Mouse (Mus musculus) forebrain, postnatal 0 days (tissue): ENCODE measurements around the gene Adam12. TPM values are rescaled to one million over a fixed set of nuclear protein-coding genes. Genes with fewer than 3 reads are reported as not detected.

Source experiments
- ATAC-seq: fragments of 200-750 bp; cut with Nextera tagmentation; 2 replicates; pipeline ENCODE4 v1.8.0; 2017; ENCODE audit warnings: mild to moderate bottlenecking, moderate library complexity
- DNase-seq: peaks from one replicate; pipeline ENCODE4 v3.0.0-alpha.2; 2015
- H3K27ac ChIP-seq: fragments of 300-500 bp; sonication (generic); 2 replicates; pipeline ENCODE4 v1.5.1; 2014; ENCODE audit warnings: low read depth, mild to moderate bottlenecking, antibody characterized with exemption, low read length, moderate library complexity, mixed read lengths
- H3K27me3 ChIP-seq: fragments of 300-500 bp; sonication (generic); 2 replicates; pipeline ENCODE4 v1.6.1; 2014; ENCODE audit warnings: mild to moderate bottlenecking, low read length, mixed read lengths; ENCODE audit not compliant: insufficient read depth
- H3K36me3 ChIP-seq: fragments of 300-500 bp; sonication (generic); 2 replicates; pipeline ENCODE4 v1.6.1; 2014; ENCODE audit warnings: mild to moderate bottlenecking, moderate library complexity; ENCODE audit not compliant: insufficient read depth
- H3K4me1 ChIP-seq: fragments of 300-500 bp; sonication (generic); 2 replicates; pipeline ENCODE4 v1.6.1; 2014; ENCODE audit warnings: antibody characterized with exemption; ENCODE audit not compliant: insufficient read depth
- H3K4me2 ChIP-seq: fragments of 300-500 bp; sonication (generic); 2 replicates; pipeline ENCODE4 v1.6.1; 2014; ENCODE audit warnings: low read depth, mild to moderate bottlenecking, moderate library complexity
- H3K4me3 ChIP-seq: fragments of 300-500 bp; sonication (generic); 2 replicates; pipeline ENCODE4 v1.5.1; 2014; ENCODE audit warnings: low read depth, low read length, mixed read lengths
- H3K9ac ChIP-seq: fragments of 300-500 bp; sonication (generic); 2 replicates; pipeline ENCODE4 v1.6.1; 2014; ENCODE audit warnings: mild to moderate bottlenecking
- H3K9me3 ChIP-seq: fragments of 300-500 bp; sonication (generic); 2 replicates; pipeline ENCODE4 v1.6.1; 2016; ENCODE audit warnings: low read length
- CTCF ChIP-seq: sonication (generic); IDR thresholded peaks from 2 replicates; pipeline ENCODE4 v1.5.1; 2016; ENCODE audit warnings: antibody characterized with exemption, control low read depth, low read depth
- WGBS: fragments of 180-500 bp; shearing (Covaris S2); extraction: QIAGEN DNeasy Blood & Tissue Kit; methylation state at CpG from one replicate; pipeline ENCODE4 v1.1.7; 2014; 5-methylcytosine and 5-hydroxymethylcytosine counted together
- polyA plus RNA-seq: library from polyadenylated mRNA; unstranded; fragments of >200 nt; fragmentation: Nextera tagmentation; extraction: Ambion mirVana; gene quantifications from 2 replicates; pipeline ENCODE4 v1.2.1, GENCODE M21; 2015
- total RNA-seq: library from RNA; depleted of rRNA; stranded (reverse); fragments of >200 nt; gene quantifications from 2 replicates; pipeline ENCODE4 v1.2.3, GENCODE M21; 2014

The Adam12 gene
- total and polyA plus RNA-seq, 2 experiments from 2014 or later, result 1.9 to 13.3 TPM

DNA sequence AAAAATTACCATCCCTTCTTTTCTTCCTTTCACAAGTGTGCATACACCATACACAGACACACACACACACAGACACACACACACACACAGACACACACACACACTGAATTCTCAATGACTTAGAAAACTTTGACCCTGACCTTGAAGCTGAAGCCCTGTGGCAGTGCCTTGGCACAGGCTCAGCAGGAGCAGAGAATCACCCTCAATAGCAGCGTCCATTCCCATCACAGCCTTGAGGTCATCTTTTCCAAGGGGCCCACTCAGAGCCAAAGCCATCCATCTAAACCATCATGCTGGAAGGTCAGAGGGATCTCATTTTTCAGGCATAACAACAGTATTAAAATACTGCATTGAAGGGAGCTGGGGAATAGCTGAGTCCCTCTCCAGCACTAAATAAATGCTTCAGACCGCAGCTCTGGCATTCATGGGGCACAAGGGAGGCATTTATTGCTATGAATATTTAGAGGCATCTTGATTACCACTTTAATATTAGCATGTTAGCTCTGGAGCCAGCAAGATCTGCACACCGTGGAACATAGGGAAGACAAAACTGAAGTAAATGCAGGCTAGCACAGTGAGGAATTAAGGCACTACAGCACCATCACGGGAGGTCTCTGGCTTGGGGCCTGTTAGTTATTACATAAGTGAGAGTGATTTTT is 92.5 kb downstream of the Adam12 start:
- no peaks in the 10 kb centered on the region for H3K4me1 ChIP-seq
- TF ChIP-seq CTCF, result no peak
- no peaks in the 10 kb centered on the region for H3K27me3 ChIP-seq
- DNase-seq (no peak), ATAC-seq (no peak)
- no peak overlapping the region for H3K4me2 ChIP-seq
- H3K9me3 ChIP-seq, result no peaks in the 10 kb centered on the region
- H3K36me3 ChIP-seq, result no peaks in the 10 kb centered on the region
- no peak overlapping the region for H3K4me3 ChIP-seq
- H3K27ac ChIP-seq, result no peak overlapping the region
- no peak overlapping the region for H3K9ac ChIP-seq
- WGBS, result 66% methylated on average over 4 of the region's 4 CpGs

DNA sequence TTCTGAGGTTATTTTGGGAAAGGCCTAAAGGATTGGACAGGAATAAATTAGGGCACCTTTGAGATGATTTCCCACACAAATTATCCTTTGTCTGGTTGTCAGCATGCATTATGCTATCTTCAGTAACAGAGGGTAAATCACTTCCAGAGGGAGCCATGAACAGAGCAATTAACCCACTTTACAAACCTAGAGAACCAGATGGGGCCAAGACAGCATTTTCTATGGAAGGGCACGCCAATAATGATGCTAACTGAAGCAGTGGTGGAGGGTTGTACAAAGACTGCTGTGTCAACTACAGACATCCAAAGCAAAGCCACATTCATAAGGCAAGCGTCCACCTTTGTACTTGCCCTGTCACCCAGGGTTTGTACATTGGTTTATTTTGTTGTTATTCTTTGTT is 99.6 kb downstream of the Adam12 start:
- Histone ChIP-seq H3K9me3 (no peaks in the 10 kb centered on the region), H3K4me3 (no peak overlapping the region), H3K27ac (no peak overlapping the region), H3K36me3 (no peaks in the 10 kb centered on the region), H3K4me2 (no peak overlapping the region), H3K9ac (no peak overlapping the region), H3K4me1 (peaks cover 9% of the 10 kb centered on the region; the same call in 1 of the 2 replicates), H3K27me3 (no peaks in the 10 kb centered on the region)
- TF ChIP-seq CTCF, result no peak
- WGBS, result 23% methylated on average over 2 of the region's 2 CpGs
- ATAC-seq (no peak), DNase-seq (no peak)

DNA sequence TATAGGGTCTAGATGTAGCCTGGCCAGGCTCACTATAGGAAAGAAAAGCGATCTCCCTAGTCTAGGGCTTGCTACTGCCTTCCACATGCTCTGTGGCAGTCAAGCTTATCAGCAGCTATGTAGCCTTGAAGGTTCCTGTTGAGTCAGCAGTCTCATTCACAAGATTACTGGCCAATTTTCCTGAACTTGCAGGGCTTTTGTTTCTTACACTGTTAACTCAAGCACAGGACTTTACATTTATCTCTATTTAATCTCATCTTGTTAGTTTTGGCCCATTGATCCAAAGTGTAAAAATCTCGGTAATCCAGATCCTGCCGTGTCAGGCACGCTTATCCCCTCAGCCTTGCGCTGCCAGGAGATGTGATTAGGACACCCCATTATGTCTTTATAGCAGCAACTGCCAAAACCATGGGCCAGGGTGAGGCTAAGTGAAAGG is 103.8 kb downstream of the Adam12 start:
- Histone ChIP-seq H3K9ac (no peak overlapping the region), H3K9me3 (no peaks in the 10 kb centered on the region), H3K27ac (no peak overlapping the region), H3K4me2 (no peak overlapping the region), H3K36me3 (no peaks in the 10 kb centered on the region), H3K4me1 (peaks cover 9% of the 10 kb centered on the region; the same call in 1 of the 2 replicates), H3K27me3 (no peaks in the 10 kb centered on the region), H3K4me3 (no peak overlapping the region)
- WGBS, result 66% methylated on average over 5 of the region's 5 CpGs
- ATAC-seq (no peak), DNase-seq (no peak)
- TF ChIP-seq CTCF, result no peak

DNA sequence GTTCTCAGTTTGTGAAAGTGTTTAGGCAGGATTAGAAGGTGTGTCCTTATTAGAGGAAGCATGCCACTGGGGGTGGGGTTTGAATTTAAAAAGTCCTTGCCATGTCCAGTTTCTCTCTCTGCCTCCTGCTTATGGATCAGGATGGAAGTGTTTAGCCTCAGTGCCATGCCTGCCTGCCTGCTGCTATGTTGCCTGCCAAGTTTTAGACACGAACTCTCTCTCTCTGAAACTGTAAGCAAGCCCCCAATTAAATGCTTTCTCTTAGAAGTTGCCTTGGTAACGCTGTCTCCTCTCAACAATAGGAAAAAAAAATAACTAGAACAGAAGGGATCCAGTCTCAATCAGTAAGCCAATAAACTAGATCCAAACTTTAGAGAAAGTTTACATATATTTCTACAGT is 110.5 kb downstream of the Adam12 start:
- H3K4me1 ChIP-seq, result no peaks in the 10 kb centered on the region
- H3K9ac ChIP-seq, result no peak overlapping the region
- TF ChIP-seq CTCF, result no peak
- no peak overlapping the region for H3K4me2 ChIP-seq
- H3K36me3 ChIP-seq, result no peaks in the 10 kb centered on the region
- no peak overlapping the region for H3K27ac ChIP-seq
- no peak overlapping the region for H3K4me3 ChIP-seq
- WGBS, result 3% methylated on average over 2 of the region's 2 CpGs
- peak; percentile 50 for DNase-seq
- peak; percentile 92 for ATAC-seq
- no peaks in the 10 kb centered on the region for H3K27me3 ChIP-seq
- H3K9me3 ChIP-seq, result no peaks in the 10 kb centered on the region

DNA sequence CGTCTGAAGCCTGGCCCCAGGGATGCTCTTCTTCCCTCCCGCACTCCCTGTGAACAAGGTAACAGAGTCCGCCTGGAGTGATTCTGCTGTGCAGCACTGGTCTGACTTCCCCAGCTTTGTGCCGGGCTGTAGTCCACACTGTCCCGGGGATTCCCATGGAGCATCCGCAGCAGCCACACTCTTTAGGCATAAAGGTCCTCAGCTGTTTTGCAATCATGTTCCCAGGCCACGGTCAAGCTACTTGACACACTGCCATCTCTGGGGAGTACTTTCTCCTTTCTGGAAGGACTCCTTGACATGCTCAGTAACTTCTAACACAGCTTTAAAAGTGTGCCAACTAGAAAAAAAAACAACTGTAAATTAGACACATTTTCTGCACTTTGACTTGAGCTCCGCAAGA is 116.5 kb downstream of the Adam12 start:
- DNase-seq (no peak), ATAC-seq (no peak)
- 84% methylated on average over 8 of the region's 8 CpGs for WGBS
- Histone ChIP-seq H3K4me3 (no peak overlapping the region), H3K36me3 (no peaks in the 10 kb centered on the region), H3K4me1 (no peaks in the 10 kb centered on the region), H3K27ac (no peak overlapping the region), H3K4me2 (no peak overlapping the region), H3K9me3 (no peaks in the 10 kb centered on the region), H3K9ac (no peak overlapping the region), H3K27me3 (no peaks in the 10 kb centered on the region)
- no peak for TF ChIP-seq CTCF

DNA sequence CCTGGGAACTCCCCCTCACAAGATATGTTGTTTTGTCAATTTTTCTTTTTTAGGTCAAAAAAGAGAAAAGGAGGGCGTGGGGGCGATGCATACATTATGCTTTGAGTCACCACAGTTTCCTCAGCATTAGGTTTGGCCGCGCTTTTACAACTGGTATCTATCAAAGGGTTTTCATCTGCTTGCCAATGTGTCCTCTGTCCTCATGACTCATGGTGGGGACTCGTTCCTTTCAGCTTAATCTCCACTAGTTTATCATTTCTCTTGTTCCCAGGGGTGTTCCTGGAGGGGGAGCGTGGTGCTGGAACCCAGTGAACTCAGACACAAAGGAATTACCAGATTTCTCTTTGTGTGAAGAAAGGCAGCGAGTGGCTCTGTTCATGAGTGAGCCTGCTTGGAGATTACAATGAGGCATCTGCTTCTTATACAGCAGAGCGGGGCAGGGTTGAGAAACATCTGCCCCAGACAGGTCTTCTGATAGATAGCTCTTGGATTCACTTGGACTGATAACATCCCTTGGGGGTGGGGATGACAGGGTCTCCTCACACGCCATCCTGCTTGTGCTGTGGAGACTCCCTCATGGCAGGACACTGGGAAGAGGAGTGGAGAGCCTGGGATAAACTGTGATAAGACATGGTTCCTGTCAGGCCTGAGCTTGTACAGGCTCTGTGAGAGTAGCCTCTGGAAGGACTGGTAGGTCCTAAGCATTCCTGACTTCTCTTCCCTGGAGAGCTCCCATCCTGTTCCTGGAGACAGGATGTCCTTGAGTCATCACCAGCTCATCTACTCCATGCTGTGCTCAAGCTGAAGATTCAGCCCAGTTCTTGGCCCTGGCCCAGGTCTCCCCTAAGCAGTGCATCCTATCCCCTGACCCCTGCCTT is 117.4 kb downstream of the Adam12 start:
- WGBS, result 75% methylated on average over 9 of the region's 9 CpGs
- Histone ChIP-seq H3K4me2 (no peak overlapping the region), H3K27me3 (no peaks in the 10 kb centered on the region), H3K4me1 (no peaks in the 10 kb centered on the region), H3K9me3 (no peaks in the 10 kb centered on the region), H3K36me3 (no peaks in the 10 kb centered on the region), H3K9ac (no peak overlapping the region), H3K27ac (no peak overlapping the region), H3K4me3 (no peak overlapping the region)
- DNase-seq (no peak), ATAC-seq (no peak)
- TF ChIP-seq CTCF, result no peak

DNA sequence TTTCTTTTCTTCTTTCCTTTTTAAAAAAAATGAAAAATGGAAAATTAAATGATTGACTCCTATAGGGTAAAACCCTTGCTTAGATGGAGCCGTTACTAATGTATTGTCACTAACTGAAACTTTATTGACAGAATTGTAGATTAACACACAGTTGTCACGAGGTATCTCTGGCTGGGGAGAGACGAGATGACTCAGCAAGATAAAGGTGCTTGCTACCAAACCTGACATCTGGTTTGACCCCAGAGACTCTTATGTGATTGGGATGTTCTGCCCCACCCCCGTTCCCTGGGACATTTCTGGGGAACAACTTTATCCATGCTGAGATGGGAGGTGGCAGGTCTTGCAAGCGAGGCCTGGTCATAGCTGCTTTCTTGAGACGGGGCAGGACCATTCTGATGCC is 118.1 kb downstream of the Adam12 start:
- no peaks in the 10 kb centered on the region for H3K27me3 ChIP-seq
- TF ChIP-seq CTCF, result no peak
- H3K4me2 ChIP-seq, result no peak overlapping the region
- ATAC-seq, result no peak
- H3K4me3 ChIP-seq, result no peak overlapping the region
- 89% methylated on average over 6 of the region's 6 CpGs for WGBS
- no peaks in the 10 kb centered on the region for H3K4me1 ChIP-seq
- H3K27ac ChIP-seq, result no peak overlapping the region
- H3K9ac ChIP-seq, result no peak overlapping the region
- DNase-seq, result no peak
- H3K36me3 ChIP-seq, result no peaks in the 10 kb centered on the region
- H3K9me3 ChIP-seq, result no peaks in the 10 kb centered on the region
